Mouse (Mus musculus) kidney, postnatal 0 days (tissue): Measurements from ENCODE around the gene 6030445D17Rik. TPM values are rescaled to one million over a fixed set of nuclear protein-coding genes. Genes with fewer than 3 reads are reported as not detected.

ENCODE experiments used
- ATAC-seq: fragments of 200-750 bp; cut with Nextera tagmentation; replicated peaks from 2 replicates; pipeline ENCODE4 v1.8.0; 2017; ENCODE audit warnings: low read depth, moderate number of reproducible peaks, moderate TSS enrichment, moderate library complexity; ENCODE audit not compliant: low FRiP score
- DNase-seq: peaks from one replicate; pipeline ENCODE4 v3.0.0-alpha.2; 2016; ENCODE audit warnings: low spot score
- H3K27ac ChIP-seq: fragments of 300-500 bp; sonication (generic); 2 replicates; pipeline ENCODE4 v1.5.1; 2014; ENCODE audit warnings: mild to moderate bottlenecking
- H3K27me3 ChIP-seq: fragments of 300-500 bp; sonication (generic); 2 replicates; pipeline ENCODE4 v1.6.1; 2014; ENCODE audit warnings: low read length, mixed read lengths; ENCODE audit not compliant: insufficient read depth
- H3K36me3 ChIP-seq: fragments of 300-500 bp; sonication (generic); 2 replicates; pipeline ENCODE4 v1.6.1; 2014; ENCODE audit warnings: low read length, mixed read lengths; ENCODE audit not compliant: insufficient read depth
- H3K4me1 ChIP-seq: fragments of 300-500 bp; sonication (generic); replicated peaks from 2 replicates; pipeline ENCODE4 v1.6.1; 2014; ENCODE audit warnings: antibody characterized with exemption, low read length, mixed read lengths; ENCODE audit not compliant: insufficient read depth
- H3K4me2 ChIP-seq: fragments of 300-500 bp; sonication (generic); 2 replicates; pipeline ENCODE4 v1.6.1; 2014; ENCODE audit warnings: mild to moderate bottlenecking, low read length, moderate library complexity, mixed read lengths
- H3K4me3 ChIP-seq: fragments of 300-500 bp; sonication (generic); replicated peaks from 2 replicates; pipeline ENCODE4 v1.5.1; 2014; ENCODE audit warnings: low read depth, low read length
- H3K9ac ChIP-seq: fragments of 300-500 bp; sonication (generic); 2 replicates; pipeline ENCODE4 v1.6.1; 2014; ENCODE audit warnings: low read depth, low read length
- H3K9me3 ChIP-seq: fragments of 300-500 bp; sonication (generic); replicated peaks from 2 replicates; pipeline ENCODE4 v1.6.1; 2016; ENCODE audit warnings: low read length, inconsistent platforms, mixed read lengths
- CTCF ChIP-seq: IDR thresholded peaks from 2 replicates; pipeline ENCODE4 v1.5.1; 2016; ENCODE audit warnings: antibody characterized with exemption, low read depth, mild to moderate bottlenecking, moderate library complexity
- WGBS: fragments of 180-500 bp; shearing (Covaris S2); extraction: QIAGEN DNeasy Blood & Tissue Kit; methylation state at CpG from one replicate; pipeline ENCODE4 v1.1.7; 2014; 5-methylcytosine and 5-hydroxymethylcytosine counted together
- polyA plus RNA-seq: library from polyadenylated mRNA; unstranded; fragments of >200 nt; fragmentation: Nextera tagmentation; extraction: Ambion mirVana; gene quantifications from 2 replicates; pipeline ENCODE4 v1.2.1, GENCODE M21; 2015

Gene 6030445D17Rik
- 0.55 and 0.68 TPM in 2 replicates for polyA plus RNA-seq

- peak within 1 kb of the TSS; percentile 81 for H3K27ac ChIP-seq
- no peaks in the 10 kb centered on the region for H3K36me3 ChIP-seq
- no peaks in the 10 kb centered on the region for H3K9me3 ChIP-seq
- TF ChIP-seq CTCF = no peak
- no peaks in the 10 kb centered on the region for H3K27me3 ChIP-seq
- peak within 1 kb of the TSS; percentile 56 for H3K4me3 ChIP-seq
- ATAC-seq (peak; percentile 76), DNase-seq (peak; percentile 86)
- H3K4me1 ChIP-seq = peaks cover 14% of the 10 kb centered on the region
- under 1% methylated on average over 60 of the region's 64 CpGs for WGBS
- peak within 1 kb of the TSS; percentile 71 for H3K9ac ChIP-seq
- peak within 1 kb of the TSS; percentile 75 for H3K4me2 ChIP-seq
Observed at GRCm38 (mm10) chr4:136462086-136462838, at the start of gene 6030445D17Rik. Gene 6030445D17Rik, plus strand, starts transcription at chr4:136462250.

- ATAC-seq (no peak), DNase-seq (no peak)
- Histone ChIP-seq H3K4me1 (no peaks in the 10 kb centered on the region), H3K36me3 (no peaks in the 10 kb centered on the region), H3K27ac (no peak overlapping the region), H3K9ac (no peak overlapping the region), H3K9me3 (no peaks in the 10 kb centered on the region), H3K4me2 (no peak overlapping the region), H3K27me3 (no peaks in the 10 kb centered on the region), H3K4me3 (no peak overlapping the region)
- 82% methylated on average over 9 of the region's 9 CpGs for WGBS
- no peak for TF ChIP-seq CTCF
Observed at GRCm38 (mm10) chr4:136415477-136415876, 46.6 kb upstream of the 6030445D17Rik start.

DNA sequence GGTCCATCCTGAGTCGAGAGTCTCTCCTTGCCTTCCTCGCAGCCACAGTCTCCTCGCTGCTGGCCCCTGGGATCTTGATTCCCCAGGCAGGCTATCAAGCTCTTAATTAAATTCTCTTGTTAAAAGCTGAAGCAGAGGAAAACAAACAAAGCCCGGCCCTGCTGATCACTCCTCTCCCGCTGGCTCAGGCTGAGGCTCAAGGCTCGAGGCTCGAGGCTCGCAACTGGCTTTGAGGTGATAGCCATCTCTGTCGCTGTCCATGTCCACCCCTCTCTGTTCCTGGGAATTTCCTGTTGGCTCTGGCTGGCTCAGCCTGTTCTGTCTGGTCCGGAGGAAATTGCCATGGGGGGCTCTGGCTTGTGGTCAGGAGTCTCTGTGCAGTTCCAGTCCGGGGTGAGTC lies 43.1 kb upstream of the 6030445D17Rik start:
- DNase-seq (no peak), ATAC-seq (no peak)
- Histone ChIP-seq H3K36me3 (no peaks in the 10 kb centered on the region), H3K4me1 (no peaks in the 10 kb centered on the region; the same call in 1 of the 2 replicates), H3K27me3 (no peaks in the 10 kb centered on the region), H3K27ac (no peak overlapping the region), H3K9ac (no peak overlapping the region), H3K4me3 (no peak overlapping the region), H3K4me2 (no peak overlapping the region), H3K9me3 (no peaks in the 10 kb centered on the region)
- no peak for TF ChIP-seq CTCF
- WGBS = 11% methylated on average over 11 of the region's 11 CpGs

DNA sequence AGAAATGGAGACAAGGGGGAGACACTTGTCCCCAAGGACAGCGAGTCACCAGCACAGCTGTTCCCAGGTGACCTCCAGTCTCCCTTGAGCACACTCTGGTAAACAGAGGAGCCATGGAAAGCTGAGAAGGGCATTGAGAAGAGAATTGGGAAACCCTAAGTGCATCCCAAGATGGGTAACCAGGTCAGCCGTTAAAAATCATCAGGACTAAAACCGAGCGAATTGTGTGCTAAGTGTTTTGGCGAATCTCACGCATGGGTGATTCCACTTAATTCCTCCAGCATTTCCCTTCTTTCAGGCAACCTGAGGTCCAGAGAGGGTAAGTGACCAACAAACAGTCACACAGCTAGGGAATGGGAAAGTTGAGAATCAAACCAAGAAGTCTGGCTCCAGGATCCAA lies 42.7 kb upstream of the 6030445D17Rik start:
- no peak overlapping the region for H3K4me3 ChIP-seq
- H3K27ac ChIP-seq = no peak overlapping the region
- 39% methylated on average over 6 of the region's 6 CpGs for WGBS
- DNase-seq (no peak), ATAC-seq (no peak)
- H3K27me3 ChIP-seq = 0 out of 2 replicates have a peak, but pooled peaks cover 1% of the 10 kb centered on the region
- no peak overlapping the region for H3K4me2 ChIP-seq
- TF ChIP-seq CTCF = no peak
- no peaks in the 10 kb centered on the region for H3K36me3 ChIP-seq
- H3K4me1 ChIP-seq = no peaks in the 10 kb centered on the region; the same call in 1 of the 2 replicates
- no peaks in the 10 kb centered on the region for H3K9me3 ChIP-seq
- no peak overlapping the region for H3K9ac ChIP-seq

DNA sequence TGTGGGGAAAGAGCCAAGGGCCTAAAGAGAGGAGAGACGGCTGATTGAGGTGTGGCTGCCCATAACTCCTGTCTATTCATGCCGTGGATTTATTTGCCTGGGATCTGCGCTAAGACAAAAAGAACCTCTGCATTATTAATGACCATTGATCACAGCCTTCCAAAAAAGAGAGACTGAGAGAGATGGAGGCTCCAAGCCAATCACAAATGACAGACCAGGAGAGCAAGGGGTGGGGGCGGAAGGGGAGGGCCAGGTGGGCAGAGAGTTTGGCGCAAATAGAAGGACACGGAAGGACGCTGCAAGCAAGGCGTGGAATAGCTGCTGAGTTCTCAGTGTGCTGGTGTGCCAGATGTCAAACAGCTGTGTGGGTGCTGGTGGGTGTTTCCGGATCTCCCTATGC lies 38.8 kb upstream of the 6030445D17Rik start, which contains the start of gene Htr1d:
Gene Htr1d (plus strand): TSS at position 301 of the 400 bp plus-strand sequence.
- ATAC-seq (no peak), DNase-seq (no peak)
- Histone ChIP-seq H3K27ac (no peak within 1 kb of the TSS), H3K36me3 (no peaks in the 10 kb centered on the region), H3K9me3 (no peaks in the 10 kb centered on the region), H3K4me2 (peak within 1 kb of the TSS; percentile 90), H3K4me1 (no peaks in the 10 kb centered on the region; the same call in 1 of the 2 replicates), H3K27me3 (peaks cover 9% of the 10 kb centered on the region; the same call in 1 of the 2 replicates), H3K9ac (peak within 1 kb of the TSS; percentile 44), H3K4me3 (peak within 1 kb of the TSS; percentile 45)
- TF ChIP-seq CTCF = no peak
- 78% methylated on average over 9 of the region's 9 CpGs for WGBS

GRCm38 (mm10) chr4:136424120-136424999 lies 37.7 kb upstream of the 6030445D17Rik start:
- H3K9ac ChIP-seq = peak overlapping the region; percentile 44
- H3K4me3 ChIP-seq = peak overlapping the region; percentile 45
- peaks cover 9% of the 10 kb centered on the region; the same call in 1 of the 2 replicates for H3K27me3 ChIP-seq
- no peaks in the 10 kb centered on the region; the same call in 1 of the 2 replicates for H3K4me1 ChIP-seq
- no peak overlapping the region for H3K27ac ChIP-seq
- no peaks in the 10 kb centered on the region for H3K36me3 ChIP-seq
- 0 out of 2 replicates have a peak, but pooled peaks have one; percentile 35 for ATAC-seq
- TF ChIP-seq CTCF = no peak
- WGBS = 2% methylated on average over 66 of the region's 70 CpGs
- no peaks in the 10 kb centered on the region for H3K9me3 ChIP-seq
- peak overlapping the region; percentile 90 for H3K4me2 ChIP-seq
- DNase-seq = peak; percentile 35
